Mouse (Mus musculus) Patski (cell line): ENCODE data around the gene Alpk3. TPM values are rescaled to one million over a fixed set of nuclear protein-coding genes. Genes with fewer than 3 reads are reported as not detected.
A peak's percentile ranks its signal among the peaks of the same experiment; 100 is the strongest.

Experiments used
- ATAC-seq: fragments of 100-300 bp; one replicate; pipeline ENCODE4 v1.8.0; 2021
- CTCF ChIA-PET: fragments of 350-600 bp; sonication (Branson Sonifier 250); formaldehyde crosslinking; loops from one replicate; lab custom pipeline; 2022; ENCODE audit warnings: inconsistent platforms; lab: Charles Lee
- POLR2A ChIA-PET: fragments of 350-600 bp; sonication (Branson Sonifier 250); formaldehyde crosslinking; loops from one replicate; lab custom pipeline; 2022; ENCODE audit warnings: antibody characterized with exemption, inconsistent platforms; lab: Charles Lee
- DNase-seq: peaks from one replicate; pipeline ENCODE4 v3.0.0-alpha.2; 2011; ENCODE audit warnings: low read depth, low spot score
- H3K27me3 ChIP-seq: fragments of 371-371 bp; one replicate; pipeline ENCODE4 v1.5.1; 2021
- CTCF ChIP-seq: fragments of 100-300 bp; IDR thresholded peaks from one replicate; pipeline ENCODE4 v1.5.1; 2021
- in situ Hi-C: fragments of 300-500 bp; cut with MboI; formaldehyde crosslinking; loops from 3 replicates; pipeline ENCODE4 v1.11.1; 2018; ENCODE audit warnings: low pct_unique_long_range_greater_than_20kb, mixed read lengths
- polyA plus RNA-seq: library from polyadenylated mRNA; unstranded; gene quantifications from one replicate; pipeline ENCODE4 v1.2.3, GENCODE M21; 2021

Gene Alpk3
- polyA plus RNA-seq, 1 experiment from 2014 or later: not detected

DNA sequence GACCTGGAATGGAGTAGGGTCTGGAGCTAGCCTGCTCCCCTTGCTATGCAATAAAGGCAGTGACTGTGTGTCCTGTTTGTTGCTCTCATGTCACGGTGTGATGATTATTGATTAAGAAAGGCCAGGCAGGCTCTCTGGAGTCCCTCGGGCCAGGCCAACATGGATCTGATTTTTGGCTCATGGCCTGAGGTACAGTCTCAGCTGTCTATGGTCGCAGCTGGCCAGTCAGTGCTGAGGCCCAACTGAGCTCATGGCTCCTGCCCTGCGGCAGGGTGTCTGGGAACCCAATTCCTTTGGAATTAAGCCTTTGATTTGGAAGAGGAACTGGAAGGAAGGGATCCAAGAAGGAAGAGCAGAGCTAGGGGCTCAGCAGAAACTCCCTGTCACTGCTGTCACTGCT, 48.1 kb downstream of the Alpk3 start:
- POLR2A ChIA-PET: no interaction called here

DNA sequence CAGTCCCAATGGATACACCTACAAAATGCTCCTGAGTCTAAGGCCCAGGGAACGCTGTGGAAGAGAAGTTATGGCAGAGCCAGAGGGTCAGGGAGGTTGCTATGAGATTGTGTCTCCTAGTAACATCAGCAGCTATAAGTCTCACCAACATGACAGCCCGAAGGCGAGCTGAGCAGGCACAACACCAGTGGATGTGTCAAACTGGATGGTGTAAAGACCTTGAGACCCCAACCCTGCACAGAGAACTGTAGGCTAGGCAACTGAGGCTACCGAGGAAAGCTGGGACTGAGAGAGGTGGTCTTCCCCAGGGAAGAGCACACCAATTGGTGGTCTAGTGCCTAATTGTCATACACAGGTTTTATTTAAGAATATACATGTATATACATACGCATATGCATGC, 50.8 kb downstream of the Alpk3 start:
- in situ Hi-C loops: no loop called here
- DNase-seq (no peak), ATAC-seq (no peak)
- no peaks in the 10 kb centered on the region for H3K27me3 ChIP-seq
- no peak for TF ChIP-seq CTCF
- ChIA-PET POLR2A (no interaction called here), CTCF (no interaction called here)

More for the DNA sequence above, 48.1 kb downstream of the Alpk3 start:
- in situ Hi-C loops: no loop called here
- DNase-seq: no peak
- CTCF ChIA-PET: no interaction called here
- TF ChIP-seq CTCF: no peak
- no peak for ATAC-seq
- H3K27me3 ChIP-seq: no peaks in the 10 kb centered on the region

DNA sequence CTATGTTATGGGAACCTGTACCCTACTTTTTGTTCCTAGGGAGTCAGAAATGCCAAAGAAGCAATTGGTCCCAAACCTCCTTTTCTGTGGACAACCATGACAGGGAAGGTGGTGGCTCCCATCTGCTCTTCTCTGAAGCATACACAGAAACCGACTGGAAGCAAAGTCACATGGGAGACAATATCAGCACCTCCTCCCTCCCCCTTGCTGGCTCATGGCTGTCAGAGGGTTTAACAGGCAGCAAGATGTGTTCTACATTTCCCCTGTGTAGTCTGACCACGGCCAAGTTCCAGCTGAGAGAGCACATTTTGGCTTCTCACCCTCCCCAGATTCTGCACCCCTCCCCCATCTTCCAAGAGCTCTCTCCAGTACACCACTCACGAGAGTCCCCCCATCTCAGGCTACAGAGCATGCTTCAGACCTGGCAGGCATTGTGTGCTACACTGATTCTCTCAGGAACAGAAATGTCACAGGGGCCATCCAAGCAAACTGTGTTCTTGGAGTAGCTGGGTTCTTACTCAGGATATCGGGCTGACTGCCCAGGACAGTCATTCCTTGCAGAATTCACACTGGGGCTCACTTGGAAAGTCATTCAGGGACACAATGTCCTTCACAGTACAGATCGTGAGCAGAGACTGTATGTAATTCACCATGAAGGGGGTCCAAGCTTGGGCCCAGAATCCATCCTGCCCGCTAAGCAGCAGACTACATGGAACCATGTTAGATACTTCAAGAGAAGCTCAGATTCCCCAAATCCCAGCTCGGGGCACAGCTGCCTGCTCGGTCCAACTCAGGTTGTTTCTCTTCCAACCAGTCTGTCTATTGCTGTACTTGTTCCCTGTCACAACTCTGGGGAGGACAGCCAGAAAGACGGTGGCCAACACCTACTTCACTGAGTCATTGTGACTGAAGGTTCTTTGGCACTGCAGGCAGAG, 52.6 kb downstream of the Alpk3 start:
- no peak for TF ChIP-seq CTCF
- in situ Hi-C loops: no loop called here
- DNase-seq (no peak), ATAC-seq (no peak)
- ChIA-PET POLR2A (no interaction called here), CTCF (interaction anchor here (1.5 kb wide), 1 partner anchor 9 kb away, joined by 5 read pairs; no protein-coding TSS in a partner anchor)
- H3K27me3 ChIP-seq: no peaks in the 10 kb centered on the region

DNA sequence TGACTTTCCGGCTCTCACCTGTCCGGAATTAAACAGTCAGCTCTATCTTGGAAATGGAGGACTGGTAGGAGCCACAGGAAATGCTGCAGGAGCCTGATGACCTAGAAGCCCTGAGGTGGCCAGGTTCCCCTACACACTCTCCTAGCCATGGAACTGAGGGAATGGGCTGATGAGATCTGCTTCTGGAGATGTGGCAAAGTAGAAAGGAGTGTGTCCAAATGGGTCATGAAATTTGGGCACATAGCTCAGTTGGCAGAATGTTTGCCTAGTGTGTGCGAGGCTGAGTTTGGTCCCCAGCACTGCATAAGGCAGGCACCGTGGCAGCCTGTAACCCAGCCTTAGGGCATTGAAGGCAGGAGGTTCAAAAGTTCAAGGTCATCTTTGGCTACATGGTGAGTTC, 53.4 kb downstream of the Alpk3 start:
- ChIA-PET POLR2A (interaction anchor here (0.5 to 0.6 kb wide), 2 partner anchors 116 to 220 kb away, joined by 5 read pairs; no protein-coding TSS in a partner anchor), CTCF (interaction anchor here (1.5 kb wide), 1 partner anchor 9 kb away, joined by 5 read pairs; no protein-coding TSS in a partner anchor)
- no peak for TF ChIP-seq CTCF
- in situ Hi-C loops: no loop called here
- ATAC-seq: no peak
- DNase-seq: no peak
- no peaks in the 10 kb centered on the region for H3K27me3 ChIP-seq

DNA sequence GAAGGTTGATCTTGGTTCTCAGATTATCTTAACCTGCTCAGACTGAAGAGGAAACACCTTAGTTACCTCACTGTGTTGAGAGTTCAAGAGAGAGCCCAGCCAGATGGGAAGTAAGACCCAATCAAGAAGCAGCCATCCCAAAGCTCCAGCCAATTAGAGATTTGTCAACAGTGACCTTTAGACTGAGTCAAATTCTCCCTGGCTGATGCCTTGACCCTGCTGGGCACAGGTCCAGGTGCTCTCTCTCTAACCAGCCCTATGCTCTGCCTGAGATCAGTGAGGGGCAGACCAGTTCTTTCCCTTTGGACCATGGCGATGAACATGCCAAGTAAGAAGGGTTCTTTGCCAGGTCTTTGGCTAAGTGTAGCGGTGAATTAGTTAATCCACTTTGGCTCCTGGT, 54.3 kb downstream of the Alpk3 start:
- in situ Hi-C loops: no loop called here
- H3K27me3 ChIP-seq: no peaks in the 10 kb centered on the region
- no peak for TF ChIP-seq CTCF
- CTCF ChIA-PET: interaction anchor here (1.8 kb wide), 1 partner anchor 11 kb away, joined by 5 read pairs; no protein-coding TSS in a partner anchor
- ATAC-seq (no peak), DNase-seq (peak; percentile 47)
- POLR2A ChIA-PET: no interaction called here

DNA sequence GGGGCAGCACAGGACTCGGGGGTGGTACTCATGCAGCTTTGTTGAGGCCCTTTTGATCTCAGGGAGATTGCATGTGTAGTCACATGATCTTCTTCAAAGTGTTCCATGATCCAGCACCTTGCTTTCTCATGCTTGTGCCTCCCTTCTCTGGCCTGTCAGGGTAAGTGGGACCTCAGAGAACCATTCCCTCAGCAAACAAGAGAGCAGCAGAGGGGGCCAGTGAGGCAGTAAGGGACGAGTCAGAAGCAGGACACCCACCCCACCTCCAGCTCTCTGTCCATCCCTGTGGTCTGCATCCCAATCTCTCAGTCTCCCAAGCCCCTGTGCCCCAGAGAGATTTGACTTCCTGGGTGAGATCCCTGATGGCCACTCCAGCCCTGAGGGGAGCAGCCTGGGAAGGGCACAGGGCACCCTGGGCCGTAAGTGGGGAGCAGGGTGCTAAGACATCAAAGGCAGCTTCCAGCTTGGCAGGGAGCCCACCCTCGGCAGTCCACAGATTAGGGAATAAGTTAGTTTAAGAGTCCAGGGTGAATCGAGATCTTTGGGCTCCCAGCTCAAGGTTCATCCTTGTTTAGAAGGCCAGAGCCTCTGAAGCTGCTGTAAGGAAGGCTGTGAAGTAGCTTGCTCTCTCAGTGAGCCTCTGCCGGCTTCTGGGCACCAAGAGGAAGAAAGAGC, 55.4 kb downstream of the Alpk3 start:
- H3K27me3 ChIP-seq: no peaks in the 10 kb centered on the region
- POLR2A ChIA-PET: no interaction called here
- ATAC-seq (no peak), DNase-seq (no peak)
- no peak for TF ChIP-seq CTCF
- CTCF ChIA-PET: interaction anchor here (0.7 to 1.8 kb wide), 2 partner anchors 10 to 12 kb away, joined by 3 to 5 read pairs; no protein-coding TSS in a partner anchor
- in situ Hi-C loops: no loop called here

DNA sequence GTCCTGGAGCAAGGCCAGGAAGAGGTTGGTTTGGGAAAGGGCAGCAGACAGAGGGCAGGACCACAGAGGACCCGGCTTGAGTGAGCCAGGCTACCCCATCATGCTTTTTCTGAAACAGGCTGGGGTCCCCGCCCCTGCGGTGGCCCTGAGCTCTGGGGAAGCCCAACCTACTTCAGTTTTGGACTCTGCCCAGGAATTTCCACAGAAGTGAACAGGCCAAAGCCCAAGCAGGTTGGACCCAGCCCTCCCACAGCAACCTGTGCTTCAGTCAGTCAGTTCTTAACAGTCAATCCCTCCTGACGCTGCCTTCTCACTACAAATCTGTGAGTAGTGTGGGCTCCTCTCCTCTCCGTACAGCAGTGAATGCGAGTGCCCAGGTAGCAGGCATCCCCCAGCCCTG, 57.2 kb downstream of the Alpk3 start, which contains the start of gene Slc28a1:
Slc28a1 (plus strand) TSS at position 245 of the 400 bp plus-strand sequence.
- DNase-seq: no peak
- TF ChIP-seq CTCF: no peak
- no peaks in the 10 kb centered on the region for H3K27me3 ChIP-seq
- CTCF ChIA-PET: no interaction called here
- no peak for ATAC-seq
- POLR2A ChIA-PET: no interaction called here
- in situ Hi-C loops: no loop called here

DNA sequence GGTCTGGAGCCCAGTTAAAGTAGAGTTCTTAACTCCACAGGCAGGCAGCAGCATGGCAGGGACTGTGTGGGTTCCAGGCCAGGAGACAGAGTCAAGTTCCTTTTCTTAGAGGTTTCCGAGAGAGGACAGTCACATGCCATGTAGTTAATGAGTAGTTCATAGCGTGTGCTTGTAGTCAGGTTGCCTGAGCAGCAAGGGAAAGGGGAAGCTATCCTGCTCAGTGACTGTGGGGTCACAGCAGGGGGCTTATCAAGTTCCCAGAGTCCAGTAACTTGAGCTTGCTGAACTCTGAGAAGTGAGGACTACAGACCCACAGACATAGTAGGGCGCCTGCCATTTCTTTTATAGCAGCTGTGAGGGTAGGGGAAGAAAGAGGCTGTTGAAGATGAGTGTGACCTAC, 63.7 kb downstream of the Alpk3 start:
- in situ Hi-C loops: no loop called here
- peak; percentile 84 for ATAC-seq
- peak; percentile 66 for DNase-seq
- no peak for TF ChIP-seq CTCF
- no peaks in the 10 kb centered on the region for H3K27me3 ChIP-seq
- ChIA-PET POLR2A (no interaction called here), CTCF (interaction anchor here (1.0 to 1.2 kb wide), 2 partner anchors 34 to 129 kb away, joined by 3 read pairs; no protein-coding TSS in a partner anchor)

DNA sequence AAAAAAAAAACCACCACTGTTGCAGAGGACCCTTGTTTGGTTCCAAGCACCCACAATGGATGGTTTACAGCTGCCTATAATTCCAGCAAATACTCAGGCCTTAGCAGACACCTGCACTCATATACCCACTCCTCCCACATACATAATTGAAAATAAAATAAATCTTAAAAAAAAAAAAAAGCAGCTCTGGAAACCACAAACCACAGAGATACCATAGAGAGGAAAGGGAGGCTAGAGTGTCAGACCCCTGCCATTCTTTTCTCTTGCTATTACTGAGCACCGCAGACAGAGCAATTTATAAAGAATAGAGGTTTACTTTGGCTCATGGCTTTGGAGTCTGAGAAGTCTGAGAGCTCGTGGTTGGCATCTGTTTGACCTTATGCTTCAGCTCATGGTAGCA, 65.4 kb downstream of the Alpk3 start:
- in situ Hi-C loops: no loop called here
- CTCF ChIA-PET: interaction anchor here (0.8 to 1.7 kb wide), 2 partner anchors 10 to 15 kb away, joined by 4 to 5 read pairs; no protein-coding TSS in a partner anchor
- DNase-seq (no peak), ATAC-seq (no peak)
- POLR2A ChIA-PET: no interaction called here
- H3K27me3 ChIP-seq: no peaks in the 10 kb centered on the region
- TF ChIP-seq CTCF: no peak

DNA sequence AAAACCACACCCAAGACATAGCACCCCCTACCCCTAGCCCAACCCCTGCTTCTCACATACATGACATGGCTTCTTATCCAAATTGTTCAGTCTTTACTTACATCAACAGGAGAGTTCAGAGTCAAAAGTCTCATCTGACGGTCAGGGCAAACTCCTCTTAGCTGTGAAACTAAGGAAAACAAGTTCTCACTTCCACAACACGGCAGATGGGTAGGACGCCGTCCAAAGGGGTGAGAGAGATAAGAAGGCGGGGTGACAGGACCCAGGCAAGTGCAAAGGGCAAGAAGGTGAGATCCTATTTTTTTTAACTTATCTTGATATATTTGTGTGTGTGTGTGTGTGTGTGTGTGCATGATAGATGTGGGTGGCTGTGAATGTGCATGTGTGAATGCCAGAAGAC, 66.2 kb downstream of the Alpk3 start:
- no peak for TF ChIP-seq CTCF
- H3K27me3 ChIP-seq: no peaks in the 10 kb centered on the region
- no peak for ATAC-seq
- in situ Hi-C loops: no loop called here
- POLR2A ChIA-PET: no interaction called here
- CTCF ChIA-PET: interaction anchor here (1.7 kb wide), 1 partner anchor 11 kb away, joined by 5 read pairs; no protein-coding TSS in a partner anchor
- DNase-seq: no peak
